Mouse (Mus musculus) hindbrain, embryonic 16.5 days (tissue): ENCODE data around the gene Tmem151a. TPM values are rescaled to one million over a fixed set of nuclear protein-coding genes. Genes with fewer than 3 reads are reported as not detected.

Experiments used
- ATAC-seq: fragments of 200-750 bp; cut with Nextera tagmentation; 2 replicates; pipeline ENCODE4 v1.8.0; 2017; ENCODE audit warnings: moderate TSS enrichment, moderate library complexity
- H3K27ac ChIP-seq: fragments of 300-500 bp; sonication (generic); 2 replicates; pipeline ENCODE4 v1.5.1; 2014; ENCODE audit warnings: low read depth, mild to moderate bottlenecking, control low read depth, low read length, moderate library complexity
- H3K27me3 ChIP-seq: fragments of 300-500 bp; sonication (generic); replicated peaks from 2 replicates; pipeline ENCODE4 v1.6.1; 2014; ENCODE audit warnings: low read length; ENCODE audit not compliant: control insufficient read depth, insufficient read depth
- H3K36me3 ChIP-seq: fragments of 300-500 bp; sonication (generic); 2 replicates; pipeline ENCODE4 v1.6.1; 2014; ENCODE audit warnings: mild to moderate bottlenecking, low read length, moderate library complexity, mixed read lengths; ENCODE audit not compliant: control insufficient read depth, insufficient read depth
- H3K4me1 ChIP-seq: fragments of 300-500 bp; sonication (generic); 2 replicates; pipeline ENCODE4 v1.6.1; 2014; ENCODE audit warnings: low read depth, low read length; ENCODE audit not compliant: control insufficient read depth, insufficient read depth
- H3K4me2 ChIP-seq: fragments of 300-500 bp; sonication (generic); 2 replicates; pipeline ENCODE4 v1.6.1; 2014; ENCODE audit warnings: mild to moderate bottlenecking, low read length, control low read depth, moderate library complexity
- H3K4me3 ChIP-seq: fragments of 300-500 bp; sonication (generic); 2 replicates; pipeline ENCODE4 v1.5.1; 2014; ENCODE audit warnings: mild to moderate bottlenecking, low read length, control low read depth, moderate library complexity
- H3K9ac ChIP-seq: fragments of 300-500 bp; sonication (generic); 2 replicates; pipeline ENCODE4 v1.6.1; 2014; ENCODE audit warnings: low read depth, mild to moderate bottlenecking, control low read depth, low read length, moderate library complexity
- H3K9me3 ChIP-seq: fragments of 300-500 bp; sonication (generic); 2 replicates; pipeline ENCODE4 v1.6.1; 2014; ENCODE audit warnings: mild to moderate bottlenecking, low read length, moderate library complexity; ENCODE audit not compliant: control insufficient read depth
- WGBS: fragments of 180-500 bp; shearing (Covaris S2); extraction: QIAGEN DNeasy Blood & Tissue Kit; methylation state at CpG from one replicate; pipeline ENCODE4 v1.1.7; 2014; 5-methylcytosine and 5-hydroxymethylcytosine counted together
- polyA plus RNA-seq: library from polyadenylated mRNA; unstranded; fragments of >200 nt; fragmentation: Nextera tagmentation; extraction: Ambion mirVana; gene quantifications from 2 replicates; pipeline ENCODE4 v1.2.1, GENCODE M21; 2015

Gene Tmem151a
- polyA plus RNA-seq, 1 experiment from 2014 or later = 49.0 TPM

GRCm38 (mm10) chr19:5062446-5062845, 22.9 kb downstream of the Tmem151a start:
- ATAC-seq = no peak
- H3K4me1 ChIP-seq = peaks cover 2% of the 10 kb centered on the region
- WGBS = 83% methylated on average over 6 of the region's 6 CpGs
- no peaks in the 10 kb centered on the region for H3K9me3 ChIP-seq
- H3K36me3 ChIP-seq = no peaks in the 10 kb centered on the region
- H3K27me3 ChIP-seq = peaks cover 7% of the 10 kb centered on the region
- H3K4me3 ChIP-seq = no peak overlapping the region
- no peak overlapping the region for H3K9ac ChIP-seq
- no peak overlapping the region for H3K4me2 ChIP-seq
- H3K27ac ChIP-seq = no peak overlapping the region

GRCm38 (mm10) chr19:5062041-5062440, 23.3 kb downstream of the Tmem151a start:
- H3K9ac ChIP-seq = no peak overlapping the region
- H3K27me3 ChIP-seq = peaks cover 4% of the 10 kb centered on the region
- no peak overlapping the region for H3K4me2 ChIP-seq
- no peak overlapping the region for H3K27ac ChIP-seq
- H3K36me3 ChIP-seq = no peaks in the 10 kb centered on the region
- no peaks in the 10 kb centered on the region for H3K9me3 ChIP-seq
- 92% methylated on average over 5 of the region's 5 CpGs for WGBS
- H3K4me1 ChIP-seq = no peaks in the 10 kb centered on the region; the same call in 1 of the 2 replicates
- no peak for ATAC-seq
- no peak overlapping the region for H3K4me3 ChIP-seq

- ATAC-seq = 0 out of 2 replicates have a peak, but pooled peaks have one; percentile 21
- Histone ChIP-seq H3K9ac (no peak overlapping the region), H3K36me3 (no peaks in the 10 kb centered on the region), H3K4me3 (no peak overlapping the region), H3K9me3 (no peaks in the 10 kb centered on the region), H3K4me2 (no peak overlapping the region), H3K27me3 (no peaks in the 10 kb centered on the region; the same call in 1 of the 2 replicates), H3K4me1 (no peaks in the 10 kb centered on the region; the same call in 1 of the 2 replicates), H3K27ac (no peak overlapping the region)
- WGBS = 37% methylated on average over 5 of the region's 5 CpGs
Measured at GRCm38 (mm10) chr19:5060365-5061330, 24.7 kb downstream of the Tmem151a start.

- ATAC-seq = no peak
- Histone ChIP-seq H3K27me3 (0 out of 2 replicates have a peak, but pooled peaks cover 2% of the 10 kb centered on the region), H3K4me2 (no peak overlapping the region), H3K9ac (peak overlapping the region; percentile 0; the same call in 1 of the 2 replicates), H3K9me3 (no peaks in the 10 kb centered on the region), H3K36me3 (no peaks in the 10 kb centered on the region), H3K27ac (no peak overlapping the region), H3K4me3 (no peak overlapping the region), H3K4me1 (no peaks in the 10 kb centered on the region; the same call in 1 of the 2 replicates)
- 19% methylated on average over 10 of the region's 10 CpGs for WGBS
Measured at GRCm38 (mm10) chr19:5058801-5059771, 26.2 kb downstream of the Tmem151a start.

GRCm38 (mm10) chr19:5057876-5058775, 27.2 kb downstream of the Tmem151a start:
- H3K4me3 ChIP-seq = no peak overlapping the region
- ATAC-seq = no peak
- H3K9me3 ChIP-seq = no peaks in the 10 kb centered on the region
- no peaks in the 10 kb centered on the region; the same call in 1 of the 2 replicates for H3K4me1 ChIP-seq
- H3K4me2 ChIP-seq = no peak overlapping the region
- H3K27ac ChIP-seq = no peak overlapping the region
- H3K27me3 ChIP-seq = peaks cover 5% of the 10 kb centered on the region
- no peak overlapping the region for H3K9ac ChIP-seq
- no peaks in the 10 kb centered on the region for H3K36me3 ChIP-seq
- WGBS = 22% methylated on average over 16 of the region's 16 CpGs

GRCm38 (mm10) chr19:5056251-5056650, 29.1 kb downstream of the Tmem151a start:
- Histone ChIP-seq H3K9me3 (no peaks in the 10 kb centered on the region), H3K4me2 (no peak overlapping the region), H3K27me3 (peaks cover 22% of the 10 kb centered on the region), H3K9ac (no peak overlapping the region), H3K27ac (no peak overlapping the region), H3K4me3 (no peak overlapping the region), H3K36me3 (no peaks in the 10 kb centered on the region), H3K4me1 (no peaks in the 10 kb centered on the region; the same call in none of the 2 replicates)
- 0 out of 2 replicates have a peak, but pooled peaks have one; percentile 40 for ATAC-seq
- WGBS = 9% methylated on average over 6 of the region's 6 CpGs

GRCm38 (mm10) chr19:5053909-5054308, 31.4 kb downstream of the Tmem151a start:
- H3K4me2 ChIP-seq = no peak overlapping the region
- ATAC-seq = no peak
- no peak overlapping the region for H3K4me3 ChIP-seq
- no peak overlapping the region for H3K27ac ChIP-seq
- H3K9ac ChIP-seq = no peak overlapping the region
- WGBS = 17% methylated on average over 9 of the region's 9 CpGs
- H3K27me3 ChIP-seq = peaks cover 35% of the 10 kb centered on the region
- H3K4me1 ChIP-seq = peaks cover 8% of the 10 kb centered on the region
- peaks cover 3% of the 10 kb centered on the region; the same call in 1 of the 2 replicates for H3K36me3 ChIP-seq
- no peaks in the 10 kb centered on the region for H3K9me3 ChIP-seq

GRCm38 (mm10) chr19:5052853-5053252, 32.5 kb downstream of the Tmem151a start:
- Histone ChIP-seq H3K9ac (no peak overlapping the region; the same call in 1 of the 2 replicates), H3K27me3 (peaks cover 35% of the 10 kb centered on the region), H3K4me3 (no peak overlapping the region), H3K4me1 (peaks cover 8% of the 10 kb centered on the region), H3K9me3 (no peaks in the 10 kb centered on the region), H3K36me3 (peaks cover 3% of the 10 kb centered on the region), H3K27ac (no peak overlapping the region), H3K4me2 (no peak overlapping the region; the same call in 1 of the 2 replicates)
- ATAC-seq = no peak
- WGBS = 56% methylated on average over 17 of the region's 17 CpGs
